Mouse (Mus musculus) ES-E14 (cell line): ENCODE results near the gene Cwc25.
A peak's percentile ranks its signal among the peaks of the same experiment; 100 is the strongest.

Experiments used
- CHD2 ChIP-seq: IDR thresholded peaks from 2 replicates; pipeline ENCODE4 v1.6.1; 2014; ENCODE audit warnings: mild to moderate bottlenecking, low read depth, low read length, inconsistent platforms
- HCFC1 ChIP-seq: IDR thresholded peaks from 2 replicates; pipeline ENCODE4 v1.6.1; 2012; ENCODE audit warnings: low read length, inconsistent platforms, borderline replicate concordance; ENCODE audit not compliant: insufficient read depth
- MAFK ChIP-seq: IDR thresholded peaks from 2 replicates; pipeline ENCODE4 v1.6.1; 2014; ENCODE audit warnings: mild to moderate bottlenecking, low read depth, low read length, inconsistent platforms; ENCODE audit not compliant: insufficient read depth
- ZC3H11A ChIP-seq: IDR thresholded peaks from 2 replicates; pipeline ENCODE4 v1.6.1; 2012; ENCODE audit warnings: low read depth, mild to moderate bottlenecking, inconsistent platforms, low read length, borderline replicate concordance
- ZNF384 ChIP-seq: IDR thresholded peaks from 2 replicates; pipeline ENCODE4 v1.6.1; 2012; ENCODE audit warnings: low read depth, low read length, inconsistent platforms

DNA sequence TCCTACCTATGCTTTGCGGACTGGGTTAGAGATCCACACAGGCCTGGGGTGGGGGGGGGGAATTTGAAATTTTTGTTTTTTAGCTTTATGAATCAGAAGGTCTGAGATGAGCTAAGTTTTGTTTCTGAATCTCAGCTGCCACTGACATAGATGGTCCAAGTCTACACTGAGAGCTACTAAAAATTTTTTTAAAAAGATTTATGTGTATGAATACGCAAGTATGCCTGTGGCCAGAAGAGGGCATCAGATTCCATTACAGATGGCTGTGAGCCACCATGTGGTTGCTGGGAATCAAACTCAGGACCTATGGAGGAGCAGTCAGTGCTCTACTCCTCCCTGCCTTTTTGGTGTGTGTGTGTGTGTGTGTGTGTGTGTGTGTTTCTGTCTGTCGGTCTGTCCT is 52.0 kb downstream of the Cwc25 start:
- TF ChIP-seq MAFK: no peak
- no peak for TF ChIP-seq HCFC1
- TF ChIP-seq ZNF384: peak; percentile 39; the same call in 1 of the 2 replicates
- TF ChIP-seq CHD2: no peak
- TF ChIP-seq ZC3H11A: no peak
